Comparison of ENCODE assay signal across 8 mouse cellular contexts in the genomic region with DNA sequence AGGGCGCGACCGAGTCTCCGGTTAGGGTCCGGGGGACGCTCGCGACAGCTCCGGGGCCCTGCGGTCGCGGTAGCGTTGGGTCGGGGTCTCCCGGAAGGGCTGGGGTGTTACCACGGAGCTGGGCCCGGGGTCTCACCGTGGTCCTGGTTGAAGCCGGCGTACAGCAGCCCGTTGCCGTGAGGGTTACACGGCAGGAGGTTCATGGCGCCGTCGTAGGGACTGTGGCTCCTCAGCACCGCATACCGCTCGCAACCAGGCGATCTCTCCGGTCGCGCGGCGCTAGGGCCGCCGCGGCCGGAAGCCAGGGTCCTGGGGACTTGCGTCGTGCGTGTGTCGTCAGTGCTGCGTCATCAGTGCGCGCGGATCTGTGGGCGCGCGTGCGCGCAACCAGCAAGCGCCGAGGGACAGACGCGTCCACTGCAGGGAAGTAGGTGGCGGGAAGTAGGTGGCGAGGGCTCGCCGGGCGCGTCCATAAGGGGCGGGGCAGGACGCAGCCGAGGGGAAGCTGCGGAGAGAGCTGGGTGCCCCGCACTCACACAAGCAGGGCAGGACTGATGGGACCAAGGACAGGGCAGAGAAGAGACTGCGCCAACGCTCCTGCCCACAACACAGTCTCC. TPM values are rescaled to one million over a fixed set of nuclear protein-coding genes. Genes with fewer than 3 reads are reported as not detected.
DNase-seq lines count a peak whose midpoint lies in the region; ATAC-seq lines count a peak whose summit lies in the region.

Gene Wdr45b, minus strand, starts transcription at position 355 of the 617 bp plus-strand sequence.

- ATAC-seq in megakaryocyte progenitor cell, adult 5-6 weeks (replicated peaks; ENCODE audit: poor library complexity): peak; percentile 96

- DNase-seq in adipocyte (ENCODE audit: low spot score): peak; percentile 95
- DNase-seq in embryo, embryonic 10 days (ENCODE audit: low spot score): peak; percentile 99
- DNase-seq in gastrocnemius, postnatal 10 days: peak; percentile 98
- peak; percentile 98 for DNase-seq in induced T-regulatory cell, adult 2 months (ENCODE audit: low read depth)
- peak; percentile 92 to 98 for DNase-seq in left cerebral cortex, adult 9 months (ENCODE audit: low spot score in 2 of 2)
- peak; percentile 99 for DNase-seq in right cerebral cortex, postnatal 14 days
- DNase-seq in urinary bladder, postnatal 36 days (ENCODE audit: low spot score in 2 of 2): peak; percentile 98

RNA-seq across cellular contexts. Expression of gene Wdr45b, which starts in this region (rescaled TPM):
- total RNA-seq in gastrocnemius, postnatal 10 days (2021): 10 to 100 TPM; 40.7 to 45.4 TPM
- 44.1 and 56.8 TPM in 2 replicates for total RNA-seq in megakaryocyte progenitor cell, adult 5-6 weeks (2015)
- 45.8 and 48.8 TPM in 2 replicates for total RNA-seq in megakaryocyte progenitor cell, adult 5-6 weeks (2017)

Comparison
In these comparisons a context has a peak if more than half of its experiments do, and no peak if none do; other contexts are left out.
1. Peak in every context shown above with its lines: DNase-seq and ATAC-seq.